Comparison of ENCODE assay signal across 26 mouse cellular contexts in the genomic region with DNA sequence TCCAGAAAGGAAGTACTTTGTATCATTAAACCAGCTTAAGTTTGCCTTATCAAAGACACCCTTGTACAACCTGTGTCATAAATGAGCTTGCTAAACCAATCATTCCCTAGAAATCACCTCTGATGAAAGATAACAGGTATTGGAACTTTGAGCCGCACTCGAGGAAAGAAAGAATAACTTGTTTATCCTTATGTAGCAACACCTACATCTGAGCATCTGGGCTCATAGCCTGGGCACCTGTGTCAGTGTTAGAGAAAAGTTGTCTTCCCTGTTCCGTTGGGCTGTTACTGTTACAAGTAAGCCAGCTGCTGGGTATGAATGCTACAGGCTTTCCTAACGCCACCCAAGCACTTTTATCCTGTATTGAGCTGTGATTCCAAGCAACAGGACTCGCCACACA. TPM values are rescaled to one million over a fixed set of nuclear protein-coding genes. Genes with fewer than 3 reads are reported as not detected.
"Had no signal": no experiment of that assay in that cellular context is flagged by ENCODE, and none has a peak within 500 bp of the region (broad histone marks: within the 10 kb centered on the region; RNA-seq: fewer than 3 reads in every experiment).

No protein-coding gene starts in this region.

- H3K4me1 ChIP-seq: midbrain, embryonic 10.5 days; midbrain, embryonic 12.5 days; neural tube, embryonic 13.5 days; neural tube, embryonic 15.5 days had no signal

- H3K27me3 ChIP-seq: midbrain, embryonic 12.5 days; neural tube, embryonic 13.5 days; neural tube, embryonic 15.5 days had no signal

- H3K9me3 ChIP-seq: midbrain, embryonic 10.5 days; midbrain, embryonic 12.5 days; neural tube, embryonic 13.5 days; neural tube, embryonic 15.5 days had no signal

- ATAC-seq: midbrain, embryonic 16.5 days had no signal

- H3K9ac ChIP-seq: lung, embryonic 14.5 days; midbrain, embryonic 12.5 days; neural tube, embryonic 13.5 days; neural tube, embryonic 15.5 days had no signal

- H3K27ac ChIP-seq: midbrain, embryonic 10.5 days; midbrain, embryonic 12.5 days; neural tube, embryonic 13.5 days; neural tube, embryonic 15.5 days had no signal

- H3K4me2 ChIP-seq: lung, embryonic 14.5 days; midbrain, embryonic 12.5 days; neural tube, embryonic 13.5 days; neural tube, embryonic 15.5 days had no signal

- H3K36me3 ChIP-seq: midbrain, embryonic 10.5 days; midbrain, embryonic 12.5 days; neural tube, embryonic 13.5 days; neural tube, embryonic 15.5 days had no signal

- DNase-seq: lung, adult 18-20 months; lung, embryonic 14.5 days; lung, postnatal 10 days; lung, postnatal 4 days; midbrain, embryonic 14.5 days; retina, postnatal 1 day; right cerebral cortex, adult 18-20 months; right cerebral cortex, postnatal 14 days; spleen, adult 18-20 months; thymus, adult 18-20 months; thymus, postnatal 14 days; thymus, postnatal 36 days had no signal

- H3K4me3 ChIP-seq: midbrain, embryonic 10.5 days; midbrain, embryonic 12.5 days; myocyte; neural tube, embryonic 13.5 days; neural tube, embryonic 15.5 days had no signal

RNA-seq across cellular contexts. Expression of gene Slc5a4a, which starts 10.3 kb away (rescaled TPM):
- total RNA-seq: megakaryocyte, adult 5-6 weeks; megakaryocyte-erythroid progenitor cell, adult 5-6 weeks had no signal
- polyA plus RNA-seq: liver, embryonic 16.5 days; lung, embryonic 14.5 days; lung, embryonic 16.5 days; midbrain, embryonic 10.5 days; midbrain, embryonic 12.5 days; midbrain, embryonic 14.5 days; myocyte; neural tube, embryonic 11.5 days; neural tube, embryonic 13.5 days; stomach, embryonic 14.5 days; stomach, embryonic 16.5 days; thymus, postnatal 0 days had no signal

RNA-seq across cellular contexts. Expression of gene Slc5a4b, which starts 46.8 kb away (rescaled TPM):
- total RNA-seq: megakaryocyte, adult 5-6 weeks; megakaryocyte-erythroid progenitor cell, adult 5-6 weeks had no signal
- polyA plus RNA-seq: lung, embryonic 14.5 days; lung, embryonic 16.5 days; midbrain, embryonic 10.5 days; midbrain, embryonic 12.5 days; midbrain, embryonic 14.5 days; midbrain, embryonic 16.5 days; myocyte; neural tube, embryonic 11.5 days; neural tube, embryonic 13.5 days; neural tube, embryonic 15.5 days; stomach, embryonic 14.5 days; thymus, postnatal 0 days had no signal
